Mouse (Mus musculus): ENCODE measurements at regions not wholly inside any gene's neighbourhood (a gene's known extent, or its start where the extent isn't known, plus 50 kb on each side); places are given as distances from the start of the nearest gene placed in this dataset.
A peak's percentile ranks its signal among the peaks of the same experiment; 100 is the strongest.

- no peak for DNase-seq (ENCODE audit: low spot score in 2 of 2)
Measured at GRCm38 (mm10) chr15:59169831-59170230, 280.7 kb downstream of the Gm49356 start.

DNA sequence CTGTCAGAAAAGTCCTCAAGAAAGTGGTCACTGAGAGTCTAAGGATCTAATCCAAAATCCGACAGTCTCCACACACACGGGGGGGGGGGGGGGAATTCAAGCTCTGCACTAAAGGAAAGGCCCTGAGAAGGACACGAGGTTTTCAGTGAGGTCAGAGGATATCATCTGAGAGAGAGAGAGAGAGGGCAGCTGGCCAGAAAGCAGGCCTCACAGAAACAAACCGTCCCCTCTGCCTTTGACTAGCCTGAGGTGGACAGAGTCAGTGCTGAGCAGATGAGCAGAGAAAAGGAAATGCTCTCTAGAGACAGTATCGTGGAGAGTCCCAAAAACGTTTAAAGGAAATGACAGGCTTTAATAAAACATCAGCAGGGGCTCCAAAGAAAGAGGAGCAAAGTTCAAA is 282.0 kb downstream of the Gm49356 start:
- DNase-seq (ENCODE audit: low spot score in 2 of 2): no peak

GRCm38 (mm10) chr15:59173452-59174245 is 284.6 kb downstream of the Gm49356 start:
- peak; percentile 52 to 61 for DNase-seq (ENCODE audit: low spot score in 2 of 2)

- peak in 1 of 2 experiments; percentile 48 for DNase-seq (ENCODE audit: low spot score in 2 of 2)
Measured at GRCm38 (mm10) chr15:59174246-59174751, 285.2 kb downstream of the Gm49356 start.

DNA sequence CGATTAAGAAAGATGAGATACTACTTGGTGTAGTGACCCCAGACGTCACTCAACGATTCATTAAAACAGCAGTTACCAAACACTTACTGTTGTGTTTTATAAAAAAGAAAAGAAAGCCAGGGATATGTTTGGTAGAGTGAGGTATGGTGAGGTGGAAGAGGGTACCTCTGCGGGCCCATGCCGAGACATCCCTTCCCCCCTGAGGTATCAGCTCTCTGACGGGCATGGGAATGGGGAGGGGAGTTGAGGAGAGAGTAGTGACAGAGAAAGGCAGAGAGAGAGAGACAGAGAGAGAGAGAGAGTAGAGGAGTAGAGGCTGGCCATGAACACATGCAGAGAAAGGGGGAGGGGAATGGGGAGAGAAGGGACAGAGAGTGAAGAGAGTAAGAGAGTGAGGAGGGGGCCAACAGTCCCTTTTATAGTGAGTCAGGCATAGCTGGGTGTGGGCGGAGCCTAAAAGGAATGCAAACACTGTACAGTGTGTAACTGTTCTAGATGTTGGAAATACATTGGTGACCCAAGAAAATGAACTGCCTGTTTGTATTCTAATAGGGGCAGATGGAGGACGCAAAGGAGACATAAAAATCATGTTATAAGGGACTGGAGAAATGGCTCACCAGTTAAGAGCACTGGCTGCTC is 285.9 kb downstream of the Gm49356 start:
- DNase-seq (ENCODE audit: low spot score in 2 of 2): no peak

DNA sequence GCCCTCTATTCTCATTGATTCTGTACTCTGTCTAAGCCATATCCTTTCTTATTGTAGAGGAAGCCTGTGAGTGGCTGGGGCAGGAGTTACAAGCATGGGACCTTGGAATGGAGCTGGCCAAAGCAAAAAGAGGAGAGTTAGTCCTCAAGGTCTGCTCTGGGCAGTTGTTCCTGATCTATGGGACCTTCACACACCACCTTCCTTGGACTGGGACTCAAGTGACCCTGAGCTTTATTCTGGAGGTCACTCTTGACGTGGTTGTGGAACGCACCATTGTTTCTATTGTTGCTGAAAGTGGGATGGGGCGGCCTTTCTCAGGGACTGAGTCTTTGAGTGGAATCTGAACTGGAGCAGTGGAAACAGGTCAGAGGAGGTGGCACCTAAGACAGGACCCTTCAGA is 291.0 kb downstream of the Gm49356 start:
- no peak for DNase-seq (ENCODE audit: low spot score in 2 of 2)

DNA sequence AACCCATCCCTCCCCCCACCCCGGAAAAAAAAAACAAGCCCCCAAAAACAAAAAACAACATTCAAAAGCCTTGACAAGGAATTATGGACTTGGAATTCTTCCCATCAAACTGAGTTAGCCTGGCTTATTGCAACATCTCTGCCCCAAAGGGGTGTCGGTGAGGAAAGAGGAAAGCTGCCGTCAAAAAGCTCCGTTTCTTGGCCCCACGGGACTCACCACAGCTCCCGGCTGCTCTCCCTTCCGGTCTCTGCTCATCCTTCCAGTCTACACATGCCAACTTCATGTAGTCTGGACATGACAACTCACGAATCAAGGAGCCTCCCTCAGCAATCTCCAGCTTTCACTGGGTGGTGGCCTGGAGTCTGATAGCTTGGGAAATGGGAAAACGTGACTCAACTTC is 295.4 kb downstream of the Gm49356 start:
- no peak for DNase-seq (ENCODE audit: low spot score in 2 of 2)

- DNase-seq (ENCODE audit: low spot score in 2 of 2): no peak
Measured at GRCm38 (mm10) chr15:59187566-59187965, 298.5 kb downstream of the Gm49356 start.

DNA sequence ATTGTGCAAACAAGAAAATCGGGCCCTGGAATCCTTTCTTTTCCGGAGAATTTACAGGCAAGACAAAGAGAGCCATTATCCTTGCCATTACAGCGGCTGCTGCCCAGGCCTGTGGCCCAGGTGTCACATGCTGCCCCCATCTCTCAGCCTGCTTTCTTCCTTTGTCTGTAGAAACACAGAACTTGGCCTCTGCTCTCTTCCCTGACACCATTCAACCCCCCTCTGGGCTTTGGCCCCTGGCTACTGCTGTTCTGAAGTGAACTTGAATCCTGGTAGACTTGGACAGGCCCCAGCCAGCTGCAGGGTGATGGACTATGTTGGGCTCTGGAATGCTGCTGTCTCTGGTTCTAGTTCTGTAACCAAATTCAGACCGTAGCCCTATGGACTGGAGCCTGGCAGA is 299.3 kb downstream of the Gm49356 start:
- DNase-seq (ENCODE audit: low spot score in 2 of 2): peak; percentile 43 to 47

DNA sequence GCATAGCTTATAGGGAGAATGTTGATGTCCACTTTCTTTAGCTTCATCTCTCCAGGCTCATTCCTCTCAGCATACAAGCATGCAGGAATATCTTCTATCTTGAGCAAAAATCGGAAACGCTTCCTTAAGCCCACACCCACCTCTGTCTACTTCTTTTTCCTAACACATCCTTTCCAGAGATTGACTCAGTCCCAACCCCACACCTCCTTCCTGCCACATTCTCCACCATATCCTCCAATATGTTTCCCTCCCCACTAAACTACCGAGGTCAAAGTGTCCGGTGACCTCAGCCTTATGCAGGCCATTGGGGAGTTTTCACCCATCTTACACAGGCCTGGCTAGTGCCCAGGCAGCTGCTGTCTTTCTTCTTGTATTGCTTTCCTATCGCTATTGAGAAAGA is 301.4 kb downstream of the Gm49356 start:
- DNase-seq (ENCODE audit: low spot score in 2 of 2): no peak

DNA sequence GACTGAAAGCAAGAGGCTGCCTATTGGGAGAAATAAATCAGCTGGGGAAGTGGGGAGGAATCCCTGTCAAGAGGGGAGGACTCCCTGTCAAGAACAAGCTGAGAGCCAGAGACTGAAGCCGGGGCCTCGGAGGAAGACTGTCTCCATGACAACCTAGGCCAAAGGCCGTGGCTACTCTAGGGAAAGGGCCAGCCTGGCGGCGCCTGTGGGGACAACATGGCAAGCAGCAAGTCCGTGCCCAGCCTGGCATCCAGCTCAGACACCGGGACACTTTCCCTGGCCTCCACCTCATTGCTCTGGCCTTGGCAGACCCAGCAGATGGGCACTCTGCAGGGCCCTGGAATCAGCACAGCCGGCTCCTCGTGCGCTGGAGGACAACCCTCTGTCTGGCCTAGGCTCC is 305.3 kb downstream of the Gm49356 start:
- peak; percentile 64 to 68 for DNase-seq (ENCODE audit: low spot score in 2 of 2)

GRCm38 (mm10) chr15:59196351-59196750 is 307.3 kb downstream of the Gm49356 start:
- DNase-seq (ENCODE audit: low spot score in 2 of 2): no peak

DNA sequence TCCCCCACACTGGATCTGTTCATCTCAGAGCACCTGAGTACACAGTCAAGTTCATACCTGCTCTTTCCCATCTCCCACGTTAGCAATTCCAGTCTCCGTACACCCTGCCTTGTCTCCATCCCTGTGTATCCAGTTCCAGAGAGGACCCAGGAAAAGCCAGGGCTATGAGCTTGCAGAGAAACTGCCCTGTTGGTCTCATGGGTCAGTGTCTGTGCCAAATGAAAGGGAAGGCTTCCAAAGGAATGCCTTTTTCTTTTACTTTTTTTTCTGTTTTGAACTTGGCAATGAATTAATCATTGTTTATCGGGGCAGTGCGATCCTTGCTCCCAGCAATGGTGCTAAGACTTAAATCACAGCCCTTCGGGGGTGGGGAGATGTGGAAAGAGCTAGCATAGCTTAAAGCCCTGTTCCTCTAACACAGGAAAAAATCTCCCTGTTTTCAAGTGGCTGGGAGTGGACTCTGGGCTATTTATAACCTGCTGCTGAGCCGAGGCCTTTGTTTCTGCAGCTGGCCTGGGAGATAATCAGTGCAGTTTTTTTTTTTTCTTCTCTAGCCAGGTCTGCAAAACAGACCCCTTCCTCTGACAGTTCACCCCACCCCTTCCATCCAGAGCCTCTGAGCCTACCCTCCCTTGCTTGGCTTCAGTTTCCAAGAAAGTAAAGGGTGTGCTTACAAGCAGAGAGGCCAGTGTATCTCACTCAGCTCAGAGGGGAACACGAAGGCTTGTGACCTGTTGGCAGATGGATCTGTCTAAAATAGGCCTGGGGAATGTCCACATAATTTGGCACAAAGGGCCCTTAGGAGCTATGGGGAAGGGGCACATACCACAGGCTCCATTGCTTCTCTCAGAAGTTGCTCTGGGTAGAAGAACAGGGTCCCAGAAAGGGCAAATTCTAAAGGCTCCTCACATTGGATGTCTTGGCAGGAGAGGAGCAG is 308.6 kb downstream of the Gm49356 start:
- DNase-seq (ENCODE audit: low spot score in 2 of 2): peak in 1 of 2 experiments; percentile 55

DNA sequence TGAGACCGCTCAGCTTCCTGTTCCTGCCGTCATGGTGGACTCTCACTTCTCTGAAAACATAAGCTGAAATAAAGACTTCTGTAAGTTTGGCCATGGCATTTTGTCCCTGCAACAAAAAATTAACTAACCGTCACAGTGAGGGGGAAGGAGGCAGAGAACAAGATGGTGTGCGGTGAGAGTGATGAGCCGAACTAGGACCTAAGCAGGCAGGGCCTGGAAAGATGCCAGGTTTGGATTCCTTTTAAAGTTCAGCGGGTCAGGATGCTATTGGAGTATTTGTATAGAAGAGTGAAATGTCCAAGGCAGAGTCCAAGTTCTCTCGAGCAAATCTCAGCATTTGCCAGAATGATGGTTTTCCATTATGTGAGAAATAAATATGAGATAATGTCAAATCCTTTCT is 312.3 kb downstream of the Gm49356 start:
- DNase-seq (ENCODE audit: low spot score in 2 of 2): no peak

GRCm38 (mm10) chr15:59201894-59202670 is 313.0 kb downstream of the Gm49356 start:
- DNase-seq (ENCODE audit: low spot score in 2 of 2): peak in 1 of 2 experiments; percentile 33

DNA sequence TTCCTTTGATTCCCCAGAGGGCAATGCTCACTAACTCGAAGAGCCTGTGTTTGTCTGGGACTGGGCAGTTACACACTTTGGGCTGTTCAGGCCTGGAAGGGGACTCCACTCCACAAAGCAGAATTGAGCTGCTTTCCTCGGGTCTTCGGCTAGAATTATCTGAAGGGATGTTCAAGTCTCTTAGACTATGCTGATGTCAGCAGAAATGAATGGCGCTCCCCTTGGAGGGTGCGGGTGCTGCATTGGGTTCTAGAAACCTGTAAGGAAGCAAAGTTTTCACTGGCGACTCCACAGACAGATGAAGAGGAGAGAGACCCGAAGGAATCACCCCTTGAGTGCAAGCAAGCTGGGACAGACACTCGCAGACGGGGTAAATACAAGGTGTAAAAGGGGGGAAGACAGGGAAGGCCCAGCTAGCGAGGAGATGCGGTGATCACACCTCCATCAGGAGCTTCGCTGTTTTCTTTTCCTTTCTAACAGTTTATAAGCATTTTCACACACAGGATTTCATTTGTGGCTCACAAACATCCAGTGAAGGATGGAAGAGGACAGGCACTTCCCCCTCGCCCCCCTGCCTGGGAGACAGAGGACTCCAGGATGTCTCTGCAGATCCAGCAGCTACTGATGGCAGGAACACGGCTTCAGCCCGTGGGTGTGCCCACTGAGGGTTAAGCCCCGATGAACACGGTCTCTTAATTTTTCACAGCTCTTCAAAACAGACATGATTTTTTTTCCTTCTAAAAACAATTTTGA is 314.2 kb downstream of the Gm49356 start:
- no peak for DNase-seq (ENCODE audit: low spot score in 2 of 2)

- DNase-seq (ENCODE audit: low spot score in 2 of 2): peak; percentile 31 to 67
Measured at GRCm38 (mm10) chr15:59203850-59204625, 314.9 kb downstream of the Gm49356 start.

GRCm38 (mm10) chr15:59205091-59205490 is 316.0 kb downstream of the Gm49356 start:
- no peak for DNase-seq (ENCODE audit: low spot score in 2 of 2)

DNA sequence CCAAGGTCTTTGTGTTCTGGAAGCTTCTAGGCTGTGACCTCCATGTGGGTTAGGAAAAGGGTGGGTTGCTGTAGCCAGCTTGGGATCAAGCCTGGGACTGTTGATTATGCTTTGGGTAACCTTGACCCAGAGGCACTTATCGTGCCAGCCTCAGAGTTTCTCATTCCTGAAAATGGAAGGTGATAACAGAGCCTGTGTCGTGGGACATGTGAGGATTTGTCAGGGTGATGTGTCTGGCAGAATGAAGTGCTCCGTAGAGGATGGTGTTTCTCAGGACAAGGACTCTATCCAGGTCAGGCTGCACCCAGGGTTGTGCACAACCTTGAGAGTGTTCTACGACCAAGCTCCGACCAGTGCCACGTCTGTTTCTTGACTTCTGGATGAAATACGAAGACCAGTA is 316.4 kb downstream of the Gm49356 start:
- no peak for DNase-seq (ENCODE audit: low spot score in 2 of 2)

DNA sequence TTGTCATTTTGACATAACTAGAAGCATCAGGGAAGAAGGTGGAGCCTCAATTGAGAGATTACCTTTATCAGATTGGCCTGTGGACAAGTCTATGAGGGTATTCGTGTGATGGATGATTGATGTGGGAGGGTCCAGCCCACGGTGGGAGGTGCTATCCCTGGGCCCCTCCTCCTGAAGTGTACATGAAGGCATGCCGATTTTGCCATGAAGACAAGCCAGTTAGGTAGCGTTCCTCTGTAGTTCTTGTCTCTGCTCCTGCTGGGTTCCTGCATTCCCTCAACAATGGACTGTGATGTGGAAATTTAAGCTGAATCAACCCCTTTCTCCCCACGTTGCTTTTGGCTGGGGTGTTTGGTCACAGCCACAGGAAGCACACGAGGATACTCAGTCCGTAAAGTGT is 317.5 kb downstream of the Gm49356 start:
- no peak for DNase-seq (ENCODE audit: low spot score in 2 of 2)
